Mouse (Mus musculus) kidney, embryonic 16.5 days (tissue): ENCODE measurements around the gene Gm4559. TPM values are rescaled to one million over a fixed set of nuclear protein-coding genes. Genes with fewer than 3 reads are reported as not detected.
"Not testable (repeated sequence)": the region's sequence is repeated elsewhere in the genome, so short reads cannot be mapped to it uniquely, and the experiment has no call there.

Experiments used
- ATAC-seq: fragments of 200-750 bp; cut with Nextera tagmentation; 2 replicates; pipeline ENCODE4 v1.8.0; 2017; ENCODE audit warnings: moderate TSS enrichment; ENCODE audit not compliant: low FRiP score, low TSS enrichment
- H3K27ac ChIP-seq: fragments of 300-500 bp; sonication (generic); 2 replicates; pipeline ENCODE4 v1.5.1; 2014; ENCODE audit warnings: low read length
- H3K27me3 ChIP-seq: fragments of 300-500 bp; sonication (generic); 2 replicates; pipeline ENCODE4 v1.6.1; 2014; ENCODE audit warnings: low read length, control low read depth, mixed read lengths; ENCODE audit not compliant: insufficient read depth
- H3K36me3 ChIP-seq: fragments of 300-500 bp; sonication (generic); 2 replicates; pipeline ENCODE4 v1.6.1; 2014; ENCODE audit warnings: low read length, control low read depth, mixed read lengths; ENCODE audit not compliant: insufficient read depth
- H3K4me1 ChIP-seq: fragments of 300-500 bp; sonication (generic); 2 replicates; pipeline ENCODE4 v1.6.1; 2014; ENCODE audit warnings: low read length, control low read depth, mixed read lengths; ENCODE audit not compliant: insufficient read depth
- H3K4me2 ChIP-seq: fragments of 300-500 bp; sonication (generic); replicated peaks from 2 replicates; pipeline ENCODE4 v1.6.1; 2014; ENCODE audit warnings: low read depth, low read length
- H3K4me3 ChIP-seq: fragments of 300-500 bp; sonication (generic); 2 replicates; pipeline ENCODE4 v1.5.1; 2014; ENCODE audit warnings: mild to moderate bottlenecking, low read length
- H3K9ac ChIP-seq: fragments of 300-500 bp; sonication (generic); replicated peaks from 2 replicates; pipeline ENCODE4 v1.6.1; 2014; ENCODE audit warnings: low read length
- H3K9me3 ChIP-seq: fragments of 300-500 bp; sonication (generic); 2 replicates; pipeline ENCODE4 v1.6.1; 2016; ENCODE audit warnings: low read length, control low read depth
- WGBS: fragments of 180-500 bp; shearing (Covaris S2); extraction: QIAGEN DNeasy Blood & Tissue Kit; methylation state at CpG from one replicate; pipeline ENCODE4 v1.1.7; 2014; 5-methylcytosine and 5-hydroxymethylcytosine counted together
- polyA plus RNA-seq: library from polyadenylated mRNA; unstranded; fragments of >200 nt; fragmentation: Nextera tagmentation; extraction: Ambion mirVana; gene quantifications from 2 replicates; pipeline ENCODE4 v1.2.1, GENCODE M21; 2015

The Gm4559 gene
- not detected in 2 replicates for polyA plus RNA-seq

GRCm38 (mm10) chr7:142274263-142274662, at the start of gene Gm4559:
Gene Gm4559 (minus strand): TSS chr7:142274363.
- not testable (repeated sequence) for H3K27me3 ChIP-seq, H3K9me3 ChIP-seq, H3K4me3 ChIP-seq, H3K4me2 ChIP-seq, H3K36me3 ChIP-seq, ATAC-seq, H3K9ac ChIP-seq, H3K27ac ChIP-seq, H3K4me1 ChIP-seq

- no peak overlapping the region for H3K4me3 ChIP-seq
- H3K27me3 ChIP-seq = no peaks in the 10 kb centered on the region
- 88% methylated on average over 12 of the region's 12 CpGs for WGBS
- H3K27ac ChIP-seq = no peak overlapping the region
- ATAC-seq = no peak
- peaks cover 16% of the 10 kb centered on the region for H3K4me1 ChIP-seq
- no peaks in the 10 kb centered on the region for H3K36me3 ChIP-seq
- no peak overlapping the region for H3K9ac ChIP-seq
- no peak overlapping the region for H3K4me2 ChIP-seq
- H3K9me3 ChIP-seq = no peaks in the 10 kb centered on the region
Measured at GRCm38 (mm10) chr7:142323396-142324117, 49.4 kb upstream of the Gm4559 start.

- ATAC-seq = no peak
- Histone ChIP-seq H3K27me3 (no peaks in the 10 kb centered on the region), H3K4me1 (peaks cover 15% of the 10 kb centered on the region), H3K9ac (no peak overlapping the region), H3K36me3 (no peaks in the 10 kb centered on the region), H3K4me3 (no peak overlapping the region), H3K9me3 (no peaks in the 10 kb centered on the region), H3K4me2 (no peak overlapping the region), H3K27ac (no peak overlapping the region)
- WGBS = 79% methylated on average over 6 of the region's 6 CpGs
Measured at GRCm38 (mm10) chr7:142322641-142323040, 48.5 kb upstream of the Gm4559 start.

- H3K36me3 ChIP-seq, H3K9ac ChIP-seq, ATAC-seq, H3K27ac ChIP-seq, H3K9me3 ChIP-seq, H3K4me2 ChIP-seq, H3K27me3 ChIP-seq, H3K4me3 ChIP-seq: not testable (repeated sequence)
- H3K4me1 ChIP-seq = peaks cover 15% of the 10 kb centered on the region
- 63% methylated on average over 4 of the region's 10 CpGs for WGBS
Measured at GRCm38 (mm10) chr7:142321637-142322306, 47.6 kb upstream of the Gm4559 start.

GRCm38 (mm10) chr7:142320906-142321305, 46.7 kb upstream of the Gm4559 start:
- Histone ChIP-seq H3K27me3 (no peaks in the 10 kb centered on the region), H3K27ac (peak overlapping the region; percentile 51; the same call in 1 of the 2 replicates), H3K9me3 (no peaks in the 10 kb centered on the region), H3K36me3 (no peaks in the 10 kb centered on the region), H3K9ac (peak overlapping the region; percentile 29; the same call in 1 of the 2 replicates), H3K4me3 (no peak overlapping the region), H3K4me1 (peaks cover 15% of the 10 kb centered on the region), H3K4me2 (no peak overlapping the region)
- 0 out of 2 replicates have a peak, but pooled peaks have one; percentile 25 for ATAC-seq
- WGBS = 18% methylated on average over 2 of the region's 2 CpGs

GRCm38 (mm10) chr7:142319124-142319523, 45.0 kb upstream of the Gm4559 start:
- no peak overlapping the region for H3K4me3 ChIP-seq
- no peak overlapping the region for H3K27ac ChIP-seq
- H3K4me1 ChIP-seq = peaks cover 15% of the 10 kb centered on the region
- H3K9me3 ChIP-seq = no peaks in the 10 kb centered on the region
- ATAC-seq = no peak
- no peak overlapping the region for H3K9ac ChIP-seq
- H3K27me3 ChIP-seq = no peaks in the 10 kb centered on the region
- WGBS = 86% methylated on average over 11 of the region's 11 CpGs
- no peaks in the 10 kb centered on the region for H3K36me3 ChIP-seq
- H3K4me2 ChIP-seq = no peak overlapping the region

GRCm38 (mm10) chr7:142317216-142317615, 43.1 kb upstream of the Gm4559 start:
- Histone ChIP-seq H3K4me2 (no peak overlapping the region), H3K36me3 (no peaks in the 10 kb centered on the region), H3K27ac (no peak overlapping the region), H3K4me3 (no peak overlapping the region), H3K27me3 (no peaks in the 10 kb centered on the region), H3K4me1 (peaks cover 15% of the 10 kb centered on the region), H3K9me3 (no peaks in the 10 kb centered on the region), H3K9ac (no peak overlapping the region)
- no peak for ATAC-seq
- 73% methylated on average over 5 of the region's 5 CpGs for WGBS

- Histone ChIP-seq H3K36me3 (no peaks in the 10 kb centered on the region), H3K4me2 (no peak overlapping the region), H3K4me1 (peaks cover 15% of the 10 kb centered on the region), H3K27me3 (no peaks in the 10 kb centered on the region), H3K9me3 (no peaks in the 10 kb centered on the region), H3K4me3 (no peak overlapping the region), H3K27ac (no peak overlapping the region), H3K9ac (no peak overlapping the region)
- 30% methylated on average over 6 of the region's 6 CpGs for WGBS
- ATAC-seq = peak; percentile 77; the same call in 1 of the 2 replicates
Measured at GRCm38 (mm10) chr7:142316558-142316957, 42.4 kb upstream of the Gm4559 start.

GRCm38 (mm10) chr7:142314600-142315285, 40.6 kb upstream of the Gm4559 start:
- H3K9me3 ChIP-seq = no peaks in the 10 kb centered on the region

More at GRCm38 (mm10) chr7:142314600-142315285, 40.6 kb upstream of the Gm4559 start:
- Histone ChIP-seq H3K27ac (no peak overlapping the region), H3K9ac (no peak overlapping the region), H3K36me3 (no peaks in the 10 kb centered on the region), H3K4me3 (no peak overlapping the region), H3K27me3 (no peaks in the 10 kb centered on the region), H3K4me1 (no peaks in the 10 kb centered on the region), H3K4me2 (no peak overlapping the region)
- no peak for ATAC-seq
- 52% methylated on average over 5 of the region's 5 CpGs for WGBS
